Mouse (Mus musculus) lung, adult 2 months (tissue): ENCODE measurements at regions not wholly inside any gene's neighbourhood (a gene's known extent, or its start where the extent isn't known, plus 50 kb on each side); places are given as distances from the start of the nearest gene placed in this dataset.

ENCODE experiments used
- CTCF ChIP-seq: fragments of 200-500 bp; IDR thresholded peaks from 2 replicates; pipeline ENCODE4 v1.5.1; 2011; ENCODE audit warnings: mild to moderate bottlenecking, low read length, control low read depth; ENCODE audit not compliant: insufficient read depth
- POLR2A ChIP-seq: fragments of 200-500 bp; IDR thresholded peaks from 2 replicates; pipeline ENCODE4 v1.6.1; 2011; ENCODE audit warnings: low read depth, mild to moderate bottlenecking, control low read depth, low read length, borderline replicate concordance; ENCODE audit errors: extremely low read depth

GRCm38 (mm10) chr5:118881886-118882285 lies 321.4 kb downstream of the Med13l start:
- TF ChIP-seq CTCF (no peak), POLR2A (no peak)
